Comparison of ENCODE assay signal across 10 mouse cellular contexts in genomic region chr4:43874501-43874900, GRCm38 (mm10). TPM values are rescaled to one million over a fixed set of nuclear protein-coding genes. Genes with fewer than 3 reads are reported as not detected.
DNase-seq lines count a peak whose midpoint lies in the region; ATAC-seq and TF ChIP-seq lines count a peak whose summit lies in the region.
"Had no signal": no experiment of that assay in that cellular context is flagged by ENCODE, and none has a peak within 500 bp of the region (broad histone marks: within the 10 kb centered on the region; RNA-seq: fewer than 3 reads in every experiment).

No protein-coding gene starts in this region.

- no peaks in the 10 kb centered on the region for H3K27me3 ChIP-seq in kidney, postnatal 0 days (ENCODE audit: insufficient read depth, low read length)
- H3K27me3 ChIP-seq in forebrain, embryonic 13.5 days, result no peaks in the 10 kb centered on the region
- H3K27me3 ChIP-seq in limb, embryonic 14.5 days (ENCODE audit: control insufficient read depth, insufficient read depth, low read length), result no peaks in the 10 kb centered on the region
- H3K27me3 ChIP-seq in stomach, embryonic 14.5 days (ENCODE audit: control insufficient read depth, insufficient read depth, low read length), result no peaks in the 10 kb centered on the region

- TF ChIP-seq POLR2A in limb, embryonic 14.5 days (IDR thresholded peaks at IDR 0.05; ENCODE audit: borderline replicate concordance, extremely low read depth, insufficient read depth, insufficient read length), result no peak

- DNase-seq in kidney, postnatal 0 days (ENCODE audit: low spot score), result no peak
- DNase-seq in kidney, postnatal 25 days, result no peak
- no peak for DNase-seq in limb, embryonic 14.5 days (ENCODE audit: low spot score)
- DNase-seq in gastrocnemius, postnatal 4 days (ENCODE audit: low spot score in 2 of 2), result no peak
- no peak for DNase-seq in layer of hippocampus, adult 2 months (ENCODE audit: low spot score in 2 of 2)

- no peaks in the 10 kb centered on the region for H3K36me3 ChIP-seq in kidney, postnatal 0 days (ENCODE audit: insufficient read depth, low read length)
- no peaks in the 10 kb centered on the region for H3K36me3 ChIP-seq in forebrain, embryonic 13.5 days (ENCODE audit: poor library complexity, severe bottlenecking)
- H3K36me3 ChIP-seq in limb, embryonic 14.5 days (ENCODE audit: control insufficient read depth, insufficient read depth, low read length), result no peaks in the 10 kb centered on the region
- H3K36me3 ChIP-seq in stomach, embryonic 14.5 days (ENCODE audit: control insufficient read depth, insufficient read depth, low read length), result no peaks in the 10 kb centered on the region

- TF ChIP-seq CTCF in kidney, postnatal 0 days (IDR thresholded peaks at IDR 0.05; ENCODE audit: low read depth), result no peak
- no peak for TF ChIP-seq CTCF in layer of hippocampus, adult 2 months (conservative IDR thresholded peaks at IDR 0.05)

- no peak overlapping the region; the same call in 1 of the 2 replicates for H3K4me3 ChIP-seq in kidney, postnatal 0 days (replicated peaks; ENCODE audit: low read depth, low read length)
- peak overlapping the region; percentile 89 for H3K4me3 ChIP-seq in forebrain, embryonic 13.5 days
- peak overlapping the region; percentile 89 for H3K4me3 ChIP-seq in limb, embryonic 14.5 days (replicated peaks; ENCODE audit: low read length)
- H3K4me3 ChIP-seq in stomach, embryonic 14.5 days (ENCODE audit: low read depth, low read length), result no peak overlapping the region
- no peak overlapping the region for H3K4me3 ChIP-seq in layer of hippocampus, adult 2 months

- H3K27ac ChIP-seq in kidney, postnatal 0 days, result no peak overlapping the region
- H3K27ac ChIP-seq in forebrain, embryonic 13.5 days, result peak overlapping the region; percentile 62; the same call in 1 of the 2 replicates
- no peak overlapping the region for H3K27ac ChIP-seq in limb, embryonic 14.5 days (replicated peaks; ENCODE audit: low read depth, low read length)
- H3K27ac ChIP-seq in stomach, embryonic 14.5 days (ENCODE audit: low read length), result no peak overlapping the region
- H3K27ac ChIP-seq in layer of hippocampus, adult 2 months, result no peak overlapping the region

- H3K9ac ChIP-seq in kidney, postnatal 0 days (ENCODE audit: low read depth, low read length), result no peak overlapping the region
- peak overlapping the region; percentile 84; the same call in 1 of the 2 replicates for H3K9ac ChIP-seq in forebrain, embryonic 13.5 days
- H3K9ac ChIP-seq in limb, embryonic 14.5 days (ENCODE audit: low read depth, low read length, severe bottlenecking), result no peak overlapping the region
- no peak overlapping the region for H3K9ac ChIP-seq in stomach, embryonic 14.5 days (replicated peaks; ENCODE audit: low read depth, low read length)

- no peak for ATAC-seq in kidney, postnatal 0 days (replicated peaks; ENCODE audit: low FRiP score, low read depth)
- no peak for ATAC-seq in forebrain, embryonic 13.5 days
- no peak for ATAC-seq in limb, embryonic 14.5 days (ENCODE audit: low FRiP score, low read depth)
- no peak for ATAC-seq in stomach, embryonic 14.5 days (ENCODE audit: insufficient number of reproducible peaks, insufficient read depth, low FRiP score, low read depth)
- ATAC-seq in monocyte, adult 5-6 weeks (replicated peaks; ENCODE audit: insufficient number of reproducible peaks, low FRiP score, low TSS enrichment, poor library complexity, severe bottlenecking), result no peak

- 32% methylated on average over 7 of the region's 7 CpGs for WGBS in kidney, postnatal 0 days
- 35% methylated on average over 7 of the region's 7 CpGs for WGBS in forebrain, embryonic 13.5 days
- 45% methylated on average over 7 of the region's 7 CpGs for WGBS in limb, embryonic 14.5 days
- WGBS in stomach, embryonic 14.5 days, result 35% methylated on average over 7 of the region's 7 CpGs

- peak overlapping the region; percentile 77 for H3K4me2 ChIP-seq in kidney, postnatal 0 days (ENCODE audit: low read length)
- peak overlapping the region; percentile 94 for H3K4me2 ChIP-seq in forebrain, embryonic 13.5 days
- peak overlapping the region; percentile 93 for H3K4me2 ChIP-seq in limb, embryonic 14.5 days (replicated peaks; ENCODE audit: low read depth, low read length, severe bottlenecking)
- peak overlapping the region; percentile 67 for H3K4me2 ChIP-seq in stomach, embryonic 14.5 days (replicated peaks; ENCODE audit: low read depth, low read length)

- no peaks in the 10 kb centered on the region; the same call in 1 of the 2 replicates for H3K9me3 ChIP-seq in kidney, postnatal 0 days (replicated peaks; ENCODE audit: low read length)
- peaks cover 4% of the 10 kb centered on the region; the same call in 1 of the 2 replicates for H3K9me3 ChIP-seq in forebrain, embryonic 13.5 days (replicated peaks)
- H3K9me3 ChIP-seq in limb, embryonic 14.5 days (ENCODE audit: control insufficient read depth, low read length), result no peaks in the 10 kb centered on the region
- no peaks in the 10 kb centered on the region for H3K9me3 ChIP-seq in stomach, embryonic 14.5 days (ENCODE audit: control insufficient read depth, low read depth, low read length)

- 0 out of 2 replicates have a peak, but pooled peaks cover 6% of the 10 kb centered on the region for H3K4me1 ChIP-seq in kidney, postnatal 0 days (replicated peaks; ENCODE audit: insufficient read depth, low read length)
- H3K4me1 ChIP-seq in forebrain, embryonic 13.5 days, result peaks cover 29% of the 10 kb centered on the region
- peaks cover 19% of the 10 kb centered on the region; the same call in 1 of the 2 replicates for H3K4me1 ChIP-seq in limb, embryonic 14.5 days (ENCODE audit: control insufficient read depth, insufficient read depth, low read length)
- peaks cover 7% of the 10 kb centered on the region for H3K4me1 ChIP-seq in stomach, embryonic 14.5 days (ENCODE audit: control insufficient read depth, insufficient read depth, low read length)

RNA-seq across cellular contexts. Expression of gene Reck, which starts 0.8 kb away (rescaled TPM):
- 20.2 and 20.5 TPM in 2 replicates for polyA plus RNA-seq in kidney, postnatal 0 days (2015; fragmentation: Nextera tagmentation; extraction: Ambion mirVana)
- polyA plus RNA-seq in forebrain, embryonic 13.5 days (2015; fragmentation: Nextera tagmentation; extraction: Ambion mirVana), result 4.4 and 4.8 TPM in 2 replicates
- polyA plus RNA-seq in limb, embryonic 14.5 days (2012; rRNA removed), result 66.2 and 72.1 TPM in 2 replicates
- 49.0 and 50.0 TPM in 2 replicates for polyA plus RNA-seq in limb, embryonic 14.5 days (2014; fragmentation: Nextera tagmentation; extraction: Ambion mirVana)
- 36.0 and 38.8 TPM in 2 replicates for polyA plus RNA-seq in stomach, embryonic 14.5 days (2014; fragmentation: Nextera tagmentation; extraction: Ambion mirVana)
- total RNA-seq in monocyte, adult 5-6 weeks (2017), result 0.38 to 6.1 TPM (median 4.6 TPM) in 3 replicates
- total RNA-seq in gastrocnemius, postnatal 4 days (2021), result 10 to 100 TPM; 25.7 to 26.2 TPM
- total RNA-seq in layer of hippocampus, adult 2 months (2021), result 1 to 10 TPM; 7.7 TPM

RNA-seq across cellular contexts. Expression of gene Olfr155, which starts 23.1 kb away (rescaled TPM):
- not detected in 2 replicates for polyA plus RNA-seq in kidney, postnatal 0 days (2015; fragmentation: Nextera tagmentation; extraction: Ambion mirVana)
- not detected in 2 replicates for polyA plus RNA-seq in forebrain, embryonic 13.5 days (2015; fragmentation: Nextera tagmentation; extraction: Ambion mirVana)
- not detected in 2 replicates for polyA plus RNA-seq in limb, embryonic 14.5 days (2012; rRNA removed)
- not detected in 2 replicates for polyA plus RNA-seq in limb, embryonic 14.5 days (2014; fragmentation: Nextera tagmentation; extraction: Ambion mirVana)
- not detected in 2 replicates for polyA plus RNA-seq in stomach, embryonic 14.5 days (2014; fragmentation: Nextera tagmentation; extraction: Ambion mirVana)
- not detected in 3 replicates for total RNA-seq in monocyte, adult 5-6 weeks (2017)
- not detected for total RNA-seq in gastrocnemius, postnatal 4 days (2021)
- total RNA-seq in layer of hippocampus, adult 2 months (2021), result not detected
- total RNA-seq: layer of hippocampus, postnatal 14 days; MEL had no signal

RNA-seq across cellular contexts. Expression of gene Olfr157, which starts 34.5 kb away (rescaled TPM):
- 0.01 TPM in 1 of 2 replicates, not detected in the other for polyA plus RNA-seq in kidney, postnatal 0 days (2015; fragmentation: Nextera tagmentation; extraction: Ambion mirVana)
- polyA plus RNA-seq in forebrain, embryonic 13.5 days (2015; fragmentation: Nextera tagmentation; extraction: Ambion mirVana), result not detected in 2 replicates
- polyA plus RNA-seq in limb, embryonic 14.5 days (2012; rRNA removed), result 0.03 and 0.04 TPM in 2 replicates
- polyA plus RNA-seq in limb, embryonic 14.5 days (2014; fragmentation: Nextera tagmentation; extraction: Ambion mirVana), result not detected in 2 replicates
- not detected in 2 replicates for polyA plus RNA-seq in stomach, embryonic 14.5 days (2014; fragmentation: Nextera tagmentation; extraction: Ambion mirVana)
- total RNA-seq in monocyte, adult 5-6 weeks (2017), result not detected in 3 replicates
- not detected for total RNA-seq in gastrocnemius, postnatal 4 days (2021)
- not detected for total RNA-seq in layer of hippocampus, adult 2 months (2021)
- total RNA-seq: layer of hippocampus, postnatal 14 days; MEL had no signal

RNA-seq across cellular contexts. Expression of gene Olfr156, which starts 50.8 kb away (rescaled TPM):
- not detected in 2 replicates for polyA plus RNA-seq in kidney, postnatal 0 days (2015; fragmentation: Nextera tagmentation; extraction: Ambion mirVana)
- not detected in 2 replicates for polyA plus RNA-seq in forebrain, embryonic 13.5 days (2015; fragmentation: Nextera tagmentation; extraction: Ambion mirVana)
- 0.20 and 0.34 TPM in 2 replicates for polyA plus RNA-seq in limb, embryonic 14.5 days (2012; rRNA removed)
- polyA plus RNA-seq in limb, embryonic 14.5 days (2014; fragmentation: Nextera tagmentation; extraction: Ambion mirVana), result not detected in 2 replicates
- polyA plus RNA-seq in stomach, embryonic 14.5 days (2014; fragmentation: Nextera tagmentation; extraction: Ambion mirVana), result not detected in 2 replicates
- total RNA-seq in monocyte, adult 5-6 weeks (2017), result not detected in 3 replicates
- total RNA-seq in gastrocnemius, postnatal 4 days (2021), result not detected
- not detected for total RNA-seq in layer of hippocampus, adult 2 months (2021)
- total RNA-seq: layer of hippocampus, postnatal 14 days; MEL had no signal

Comparison
In these comparisons a context has a peak if more than half of its experiments do, and no peak if none do; other contexts are left out.
1. H3K4me3 ChIP-seq: peak in forebrain, embryonic 13.5 days (single experiment) and limb, embryonic 14.5 days (single experiment); none in kidney, postnatal 0 days (single experiment), stomach, embryonic 14.5 days (single experiment) and layer of hippocampus, adult 2 months (single experiment).
2. Peak in every context shown above with its lines, with median percentiles within 50 percentile points of each other: H3K4me2 ChIP-seq.